11 mouse cellular contexts compared by ENCODE assay signal in genomic region chr13:93837481-93838225, GRCm38 (mm10).
DNase-seq lines count a peak whose midpoint lies in the region; ATAC-seq lines count a peak whose summit lies in the region.
"Had no signal": no experiment of that assay in that cellular context is flagged by ENCODE, and none has a peak within 500 bp of the region (broad histone marks: within the 10 kb centered on the region; RNA-seq: fewer than 3 reads in every experiment).

No protein-coding gene starts in this region.

- H3K36me3 ChIP-seq in heart, embryonic 16.5 days (ENCODE audit: control insufficient read depth, insufficient read depth): no peaks in the 10 kb centered on the region
- no peaks in the 10 kb centered on the region for H3K36me3 ChIP-seq in midbrain, embryonic 10.5 days
- H3K36me3 ChIP-seq in midbrain, embryonic 15.5 days (replicated peaks): no peaks in the 10 kb centered on the region
- no peaks in the 10 kb centered on the region for H3K36me3 ChIP-seq in limb, embryonic 11.5 days (ENCODE audit: control insufficient read depth, insufficient read depth, low read length)

- H3K9me3 ChIP-seq in heart, embryonic 16.5 days (replicated peaks; ENCODE audit: control insufficient read depth, low read length): no peaks in the 10 kb centered on the region
- peaks cover 5% of the 10 kb centered on the region; the same call in 1 of the 2 replicates for H3K9me3 ChIP-seq in midbrain, embryonic 10.5 days (replicated peaks)
- H3K9me3 ChIP-seq in midbrain, embryonic 15.5 days: no peaks in the 10 kb centered on the region
- H3K9me3 ChIP-seq in limb, embryonic 11.5 days (ENCODE audit: control insufficient read depth, low read length): no peaks in the 10 kb centered on the region

- no peak for ATAC-seq in heart, embryonic 16.5 days (replicated peaks; ENCODE audit: extremely low read depth, insufficient read depth, low FRiP score)
- ATAC-seq in midbrain, embryonic 15.5 days (replicated peaks): no peak
- no peak for ATAC-seq in limb, embryonic 11.5 days (ENCODE audit: insufficient number of reproducible peaks, low FRiP score, low TSS enrichment, low read depth)
- ATAC-seq in erythroid progenitor cell, adult 5-6 weeks (replicated peaks; ENCODE audit: low FRiP score, poor library complexity, severe bottlenecking): no peak

- no peak for DNase-seq in heart, postnatal 25 days (ENCODE audit: low spot score)
- DNase-seq in midbrain, embryonic 10.5 days (ENCODE audit: low spot score): no peak
- DNase-seq in limb, embryonic 11.5 days (ENCODE audit: low spot score): no peak
- DNase-seq in right cerebral cortex, adult 2 months (ENCODE audit: low spot score in 2 of 2): no peak
- DNase-seq: gastrocnemius, postnatal 14 days; spleen, adult 18-20 months had no signal

- 78% methylated on average over 12 of the region's 12 CpGs for WGBS in heart, embryonic 16.5 days
- 91% methylated on average over 12 of the region's 12 CpGs for WGBS in midbrain, embryonic 10.5 days
- WGBS in midbrain, embryonic 15.5 days: 87% methylated on average over 12 of the region's 12 CpGs
- WGBS in limb, embryonic 11.5 days: 89% methylated on average over 12 of the region's 12 CpGs

- H3K9ac ChIP-seq in heart, embryonic 16.5 days (ENCODE audit: low read length): no peak overlapping the region
- no peak overlapping the region for H3K9ac ChIP-seq in midbrain, embryonic 15.5 days
- no peak overlapping the region for H3K9ac ChIP-seq in limb, embryonic 11.5 days (ENCODE audit: low read length)

- no peak overlapping the region for H3K4me2 ChIP-seq in heart, embryonic 16.5 days (ENCODE audit: low read depth, low read length)
- no peak overlapping the region for H3K4me2 ChIP-seq in midbrain, embryonic 15.5 days
- H3K4me2 ChIP-seq in limb, embryonic 11.5 days (ENCODE audit: low read depth, severe bottlenecking): no peak overlapping the region

- no peaks in the 10 kb centered on the region for H3K27me3 ChIP-seq in heart, embryonic 16.5 days (ENCODE audit: control insufficient read depth, insufficient read depth, low read length)
- no peaks in the 10 kb centered on the region for H3K27me3 ChIP-seq in midbrain, embryonic 10.5 days (ENCODE audit: low read depth, poor library complexity, severe bottlenecking)
- no peaks in the 10 kb centered on the region for H3K27me3 ChIP-seq in midbrain, embryonic 15.5 days (replicated peaks)
- no peaks in the 10 kb centered on the region for H3K27me3 ChIP-seq in limb, embryonic 11.5 days (ENCODE audit: control insufficient read depth, insufficient read depth, low read length)

- intact Hi-C loops in heart, postnatal 25 days (cut with DNase I): loop anchor here (2.0 to 5.0 kb wide), 2 partner anchors 15 to 220 kb away; partner anchors contain the start of gene Lhfpl2

- H3K4me1 ChIP-seq in heart, embryonic 16.5 days (ENCODE audit: control insufficient read depth, insufficient read depth, low read length): peaks cover 28% of the 10 kb centered on the region
- H3K4me1 ChIP-seq in midbrain, embryonic 10.5 days: peaks cover 37% of the 10 kb centered on the region
- peaks cover 13% of the 10 kb centered on the region for H3K4me1 ChIP-seq in midbrain, embryonic 15.5 days
- H3K4me1 ChIP-seq in limb, embryonic 11.5 days (ENCODE audit: control insufficient read depth, insufficient read depth, low read length): peaks cover 24% of the 10 kb centered on the region

- H3K27ac ChIP-seq in heart, embryonic 16.5 days (ENCODE audit: low read length): peak overlapping the region; percentile 30
- H3K27ac ChIP-seq in midbrain, embryonic 10.5 days (replicated peaks): peak overlapping the region; percentile 61; the same call in 1 of the 2 replicates
- H3K27ac ChIP-seq in midbrain, embryonic 15.5 days: no peak overlapping the region
- H3K27ac ChIP-seq in limb, embryonic 11.5 days (replicated peaks; ENCODE audit: low read depth, low read length): peak overlapping the region; percentile 96
- H3K27ac ChIP-seq: macrophage had no signal

- no peak overlapping the region for H3K4me3 ChIP-seq in heart, embryonic 16.5 days (ENCODE audit: low read length)
- H3K4me3 ChIP-seq in midbrain, embryonic 10.5 days: no peak overlapping the region
- H3K4me3 ChIP-seq in midbrain, embryonic 15.5 days: no peak overlapping the region
- H3K4me3 ChIP-seq in limb, embryonic 11.5 days (ENCODE audit: low read depth, low read length): no peak overlapping the region
- H3K4me3 ChIP-seq: erythroblast, embryonic 14.5 days had no signal
